Mouse (Mus musculus): ENCODE results near the gene Lsg1. TPM values are rescaled to one million over a fixed set of nuclear protein-coding genes. Genes with fewer than 3 reads are reported as not detected.
A peak's percentile ranks its signal among the peaks of the same experiment; 100 is the strongest.

Gene Lsg1
- polyA plus RNA-seq, 1 experiment: 21.1 TPM

DNA sequence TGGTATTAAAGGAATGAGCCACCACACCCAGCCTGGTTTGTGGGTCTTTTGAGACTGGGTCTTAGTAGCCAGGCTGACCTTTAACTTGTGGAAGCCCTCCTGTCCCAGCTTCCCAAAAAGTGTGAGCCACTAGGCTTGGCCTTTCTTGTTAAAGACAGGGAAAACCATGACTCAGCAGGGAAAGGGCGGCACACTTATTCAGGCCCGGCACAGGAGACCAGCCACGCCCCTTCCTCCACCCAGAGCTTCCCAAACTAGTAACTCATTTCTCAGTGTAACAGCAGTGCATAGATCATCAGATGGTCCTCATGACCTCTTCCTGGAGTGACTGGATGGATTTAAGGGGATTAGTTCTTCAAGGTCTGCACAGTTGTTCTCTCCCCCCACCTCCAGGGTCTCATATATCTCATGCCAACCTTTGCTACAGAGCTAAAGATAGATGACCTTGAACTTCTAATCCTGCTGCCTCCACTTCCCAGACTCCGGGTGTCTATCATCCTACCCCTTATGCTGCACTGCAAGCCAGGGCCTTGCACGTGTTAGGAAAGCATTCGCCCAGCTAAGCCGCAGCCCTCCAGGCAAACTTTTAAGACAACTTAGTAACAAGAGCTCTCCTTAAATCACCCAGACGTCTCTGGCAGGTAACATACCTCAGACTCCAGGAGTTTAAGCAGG lies 74.9 kb downstream of the Lsg1 start:
- H3K27ac ChIP-seq (ENCODE audit: insufficient read depth, low read depth, low read length): peak overlapping the region; percentile 83

DNA sequence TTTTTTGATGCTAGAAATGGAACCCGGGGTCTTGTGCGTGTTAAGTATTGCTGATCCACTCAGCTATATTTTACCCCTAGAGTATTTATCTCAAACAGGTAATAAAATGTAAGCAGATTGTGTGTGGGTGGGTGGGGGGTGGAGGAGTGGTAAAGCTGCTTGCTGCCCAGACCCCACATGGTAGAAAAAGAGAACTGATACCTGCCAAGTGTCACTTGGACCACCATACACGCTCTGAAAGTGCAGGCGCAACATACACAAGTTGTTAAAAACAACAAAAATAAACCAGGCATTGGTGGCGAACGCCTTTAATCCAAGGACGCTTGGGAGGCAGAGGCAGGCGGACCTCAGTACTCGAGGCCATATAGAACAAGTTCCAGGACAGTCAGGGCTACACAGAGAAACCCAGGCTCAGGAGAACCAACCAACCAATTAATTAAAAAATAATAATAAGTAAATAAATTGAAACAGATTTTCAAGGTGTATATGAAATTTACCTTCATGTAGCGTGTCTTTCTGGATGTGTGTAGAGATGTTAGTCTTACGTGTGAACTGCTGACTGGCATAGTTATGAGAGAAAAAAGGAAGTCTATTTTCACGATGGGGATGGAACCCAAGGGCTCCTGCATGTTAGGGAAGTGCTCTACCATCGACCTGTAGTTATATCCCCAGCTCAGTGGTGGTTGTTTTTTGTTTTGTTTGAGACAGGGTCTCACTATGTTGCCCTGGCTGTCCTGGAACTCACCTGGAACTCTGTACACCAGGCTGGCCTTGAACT lies 75.6 kb downstream of the Lsg1 start:
- H3K4me3 ChIP-seq (ENCODE audit: insufficient read depth, low read length): peak overlapping the region; percentile 82
- peaks cover 33% of the 10 kb centered on the region for H3K4me1 ChIP-seq (ENCODE audit: control insufficient read depth, insufficient read depth, low read length)
- H3K27ac ChIP-seq (ENCODE audit: insufficient read depth, low read depth, low read length): peak overlapping the region; percentile 90
- TF ChIP-seq CTCF (IDR thresholded peaks at IDR 0.05; ENCODE audit: low read depth, low read length) (no peak), POLR2A (IDR thresholded peaks at IDR 0.05; ENCODE audit: borderline replicate concordance, low read depth, low read length) (no peak)

More for the DNA sequence above, 74.9 kb downstream of the Lsg1 start:
- Histone ChIP-seq H3K4me1 (ENCODE audit: control insufficient read depth, insufficient read depth, low read length) (peaks cover 33% of the 10 kb centered on the region), H3K4me3 (ENCODE audit: insufficient read depth, low read length) (peak overlapping the region; percentile 11; the same call in 1 of the 2 replicates)
- TF ChIP-seq POLR2A (IDR thresholded peaks at IDR 0.05; ENCODE audit: borderline replicate concordance, low read depth, low read length) (no peak), CTCF (IDR thresholded peaks at IDR 0.05; ENCODE audit: low read depth, low read length) (no peak)

DNA sequence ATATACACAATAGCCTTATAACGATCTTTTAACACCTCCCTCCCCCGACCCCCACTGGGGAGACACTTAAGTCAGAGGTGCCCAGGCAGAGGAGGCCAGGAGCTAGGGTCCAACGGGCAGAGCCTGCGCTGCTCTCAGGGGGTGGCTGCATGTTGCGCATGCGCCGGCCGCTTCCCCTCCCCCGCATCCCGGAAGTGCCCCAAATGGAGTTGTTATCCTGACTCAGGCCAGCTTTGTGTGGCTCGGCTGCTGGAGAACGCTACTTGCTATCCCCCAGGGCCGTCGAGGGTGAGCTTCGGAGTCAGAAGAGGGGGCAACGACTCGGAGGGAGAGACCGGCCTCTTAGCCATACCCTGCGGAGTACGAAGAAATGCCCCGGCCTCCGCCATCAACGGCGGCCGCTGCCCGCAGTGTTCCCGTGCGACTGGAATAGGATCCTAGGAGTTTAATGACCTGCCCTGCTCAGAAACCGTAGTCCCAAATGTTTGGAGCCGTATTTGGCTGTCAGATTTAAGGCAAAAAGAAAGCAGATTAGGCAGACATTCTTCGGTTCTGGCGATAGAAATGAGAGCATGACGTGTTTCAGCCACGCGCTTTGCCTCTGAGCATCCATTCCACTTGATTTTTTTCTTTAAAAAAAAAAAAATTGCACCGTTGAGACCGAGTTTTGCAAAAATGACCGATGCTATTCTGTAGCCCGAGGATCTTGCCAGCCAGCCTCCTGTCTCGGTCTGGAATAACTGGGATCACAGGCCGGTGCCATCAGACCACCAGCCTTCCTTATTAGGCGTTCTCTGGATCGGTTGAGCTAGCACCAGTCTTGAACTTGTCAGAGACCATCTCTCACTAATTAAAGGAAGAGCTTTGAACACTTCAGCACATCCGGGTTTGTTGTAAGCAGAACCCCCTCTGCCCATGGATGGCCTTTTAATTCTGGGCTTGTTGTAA lies 76.6 kb downstream of the Lsg1 start:
- Histone ChIP-seq H3K4me1 (ENCODE audit: control insufficient read depth, insufficient read depth, low read length) (peaks cover 33% of the 10 kb centered on the region), H3K4me3 (ENCODE audit: insufficient read depth, low read length) (peak overlapping the region; percentile 82), H3K27ac (ENCODE audit: insufficient read depth, low read depth, low read length) (peak overlapping the region; percentile 90)
- no peak for TF ChIP-seq CTCF (IDR thresholded peaks at IDR 0.05; ENCODE audit: low read depth, low read length)
- 0 out of 2 replicates have a peak, but pooled peaks have one; percentile 50 for TF ChIP-seq POLR2A (IDR thresholded peaks at IDR 0.05; ENCODE audit: borderline replicate concordance, low read depth, low read length)

Other genes with a start within 250 kb of the Lsg1 start
- 39.1 and 46.6 TPM in 2 replicates for gene Atp13a3, start 181.6 kb downstream of the Lsg1 start, polyA plus RNA-seq (2012; ENCODE audit: insufficient read depth, insufficient read length, missing spikeins)
- not detected in 2 replicates for gene Tmem44, start 36.8 kb downstream of the Lsg1 start, polyA plus RNA-seq (2012; ENCODE audit: insufficient read depth, insufficient read length, missing spikeins)
- 22.4 and 23.3 TPM in 2 replicates for gene Fam43a, start 12.1 kb upstream of the Lsg1 start, polyA plus RNA-seq (2012; ENCODE audit: insufficient read depth, insufficient read length, missing spikeins)

Measured in bone marrow macrophage, adult 2 months (primary cell).